Mouse (Mus musculus): Measurements from ENCODE around the gene Dvl3. TPM values are rescaled to one million over a fixed set of nuclear protein-coding genes. Genes with fewer than 3 reads are reported as not detected.
"Not testable (repeated sequence)": the region's sequence is repeated elsewhere in the genome, so short reads cannot be mapped to it uniquely, and the experiment has no call there.

The Dvl3 gene
- polyA plus RNA-seq (2017; shearing (Covaris generic)): 10 to 100 TPM; 10.9 to 19.2 (median 12.4) TPM

DNA sequence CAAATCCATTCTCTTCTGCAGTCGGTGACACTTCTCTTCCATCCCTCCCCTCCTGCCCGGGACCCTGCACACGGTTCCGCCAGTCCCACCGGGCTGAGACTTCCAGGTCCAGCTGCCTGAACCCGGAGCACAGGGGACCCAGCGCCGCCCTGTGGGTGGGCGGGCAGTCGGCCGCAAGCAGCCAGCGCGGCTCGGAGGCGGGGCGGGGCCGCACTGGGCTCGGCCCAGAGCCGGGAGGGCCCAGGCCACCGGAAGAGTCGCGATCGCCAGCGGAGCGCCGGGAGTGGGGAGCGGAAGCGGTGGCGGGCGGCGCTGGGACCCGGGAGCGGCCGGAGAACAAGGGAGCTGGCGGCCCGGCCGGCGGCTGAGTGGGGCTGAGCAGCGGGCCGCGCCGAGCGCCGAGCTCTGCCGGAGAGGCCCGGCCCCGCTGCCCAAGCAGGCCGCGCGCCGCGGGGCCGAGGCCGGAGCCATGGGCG, at the start of gene Dvl3:
Dvl3 (plus strand) TSS at position 257 of the 476 bp plus-strand sequence.
- peak; percentile 69 for ATAC-seq

DNA sequence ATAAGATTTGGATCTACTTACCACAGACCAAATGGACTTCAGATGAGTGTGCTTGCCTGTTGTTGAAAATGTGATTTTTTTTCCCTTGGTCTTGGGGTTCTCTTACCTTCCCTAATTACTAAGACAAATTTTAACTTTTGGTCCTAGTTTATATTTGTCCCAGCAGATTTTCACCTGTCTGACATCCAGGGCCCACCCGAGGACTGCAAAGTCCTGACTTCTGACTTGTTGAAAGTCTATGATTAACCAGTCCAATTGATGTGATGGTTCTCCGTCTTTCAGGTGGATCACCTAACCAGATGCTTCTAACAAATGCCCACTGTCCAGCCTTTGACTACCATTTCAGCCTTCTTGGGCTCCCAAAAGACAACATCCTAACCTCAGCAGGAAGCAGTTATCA, 45.8 kb upstream of the Dvl3 start:
- ATAC-seq: no peak

GRCm38 (mm10) chr16:20471686-20472085, 45.1 kb upstream of the Dvl3 start:
- no peak for ATAC-seq

GRCm38 (mm10) chr16:20473748-20474147, 43.0 kb upstream of the Dvl3 start:
- ATAC-seq: no peak

- ATAC-seq: no peak
Measured at GRCm38 (mm10) chr16:20474211-20474610, 42.6 kb upstream of the Dvl3 start.

- no peak for ATAC-seq
Measured at GRCm38 (mm10) chr16:20474786-20475185, 42.0 kb upstream of the Dvl3 start.

- no peak for ATAC-seq
Measured at GRCm38 (mm10) chr16:20475335-20475734, 41.4 kb upstream of the Dvl3 start.

GRCm38 (mm10) chr16:20476857-20477256, 39.9 kb upstream of the Dvl3 start:
- ATAC-seq: no peak

DNA sequence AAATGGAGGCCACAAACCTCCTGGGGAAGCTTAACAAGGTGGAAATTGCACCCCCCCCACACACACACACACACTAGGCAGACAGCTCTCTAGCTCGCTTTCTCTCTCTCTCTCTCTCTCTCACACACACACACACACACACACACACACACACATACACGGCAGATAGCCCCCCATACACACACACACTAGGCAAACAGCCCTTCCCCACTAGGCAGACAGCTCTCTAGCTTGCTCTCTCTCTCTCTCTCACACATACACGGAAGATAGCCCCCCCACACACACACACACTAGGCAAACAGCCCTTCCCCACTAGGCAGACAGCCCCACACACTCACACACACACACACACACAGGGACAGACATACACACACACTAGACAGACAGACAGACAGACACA, 39.5 kb upstream of the Dvl3 start:
- no peak for ATAC-seq

GRCm38 (mm10) chr16:20478504-20478903, 38.3 kb upstream of the Dvl3 start:
- ATAC-seq: no peak

DNA sequence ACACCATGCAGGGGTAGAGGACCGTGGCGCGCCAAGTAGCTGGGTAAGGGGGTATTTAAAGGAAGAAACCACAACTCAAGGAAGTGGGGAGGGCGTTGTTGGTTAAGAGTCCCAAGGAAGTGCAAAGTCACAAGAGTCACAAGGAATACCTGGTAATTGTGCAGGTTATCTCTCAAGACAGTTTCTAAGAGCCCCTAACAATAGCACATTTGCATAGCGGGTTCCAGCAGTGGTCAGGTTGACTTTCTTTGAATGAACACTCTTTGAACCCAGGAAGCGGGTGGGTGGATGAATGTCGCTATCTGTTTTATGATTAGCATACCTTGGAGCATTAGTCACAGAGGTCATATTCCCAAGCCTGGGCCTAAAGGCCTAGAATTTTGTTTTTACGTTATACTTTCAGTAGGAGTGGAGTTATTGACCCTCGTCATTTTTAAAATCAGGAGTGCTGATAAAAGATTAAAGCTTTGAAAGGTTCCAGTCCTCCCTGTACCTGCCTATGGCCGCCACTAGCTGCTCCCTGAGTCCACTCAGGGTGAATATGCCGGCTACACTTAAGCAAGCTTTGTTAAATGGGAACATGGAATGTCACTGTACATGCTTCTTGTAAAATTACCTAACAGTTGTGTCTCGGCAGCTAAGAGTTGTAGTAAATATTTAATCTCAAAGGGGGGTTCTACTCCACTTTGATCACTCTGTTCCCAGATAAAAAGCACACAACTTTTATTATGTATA, 37.6 kb upstream of the Dvl3 start:
- ATAC-seq: not testable (repeated sequence)

DNA sequence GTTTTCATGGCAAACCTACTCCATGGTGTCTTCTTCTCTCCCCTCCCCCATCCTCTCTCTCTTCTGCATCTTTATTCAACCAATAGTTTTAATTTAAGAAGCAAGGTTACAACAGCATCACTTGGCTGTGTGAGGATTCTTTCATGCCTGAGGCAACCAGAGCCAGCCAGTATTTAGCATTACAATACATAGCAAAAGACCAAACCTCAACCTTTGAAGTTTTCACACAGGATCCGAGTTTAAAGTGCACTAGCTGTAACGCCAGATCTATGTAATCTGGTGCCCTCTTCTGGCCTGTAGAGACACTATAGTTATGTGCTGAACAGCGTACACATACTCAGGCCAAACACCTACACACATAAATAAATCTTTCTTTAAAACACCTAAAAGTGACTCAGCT, 36.7 kb upstream of the Dvl3 start:
- ATAC-seq: no peak

GRCm38 (mm10) chr16:20481746-20482145, 35.0 kb upstream of the Dvl3 start:
- no peak for ATAC-seq

GRCm38 (mm10) chr16:20483716-20484115, 33.1 kb upstream of the Dvl3 start:
- ATAC-seq: not testable (repeated sequence)

DNA sequence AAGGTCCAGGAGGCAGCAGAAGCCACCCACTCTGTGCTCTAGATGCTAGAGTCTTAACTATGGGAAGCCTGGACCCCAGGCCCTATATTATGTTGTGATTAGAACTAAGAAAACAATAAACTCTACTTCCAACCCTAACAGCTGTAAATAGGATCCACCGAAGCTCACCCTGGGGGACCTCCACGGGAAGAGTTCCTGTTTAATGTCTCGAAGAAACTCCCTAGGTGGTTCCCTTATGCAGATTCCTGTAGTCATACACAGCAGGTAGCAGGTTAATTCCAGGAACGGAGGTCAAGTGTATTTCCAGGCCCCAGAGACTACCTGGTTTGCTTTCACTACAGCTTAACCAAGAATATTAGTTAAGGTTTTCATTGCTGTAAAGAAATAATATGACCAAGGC, 31.7 kb upstream of the Dvl3 start:
- no peak for ATAC-seq

GRCm38 (mm10) chr16:20486048-20486447, 30.7 kb upstream of the Dvl3 start:
- ATAC-seq: no peak

GRCm38 (mm10) chr16:20488151-20488550, 28.6 kb upstream of the Dvl3 start:
- ATAC-seq: no peak

- not testable (repeated sequence) for ATAC-seq
Measured at GRCm38 (mm10) chr16:20488751-20489150, 28.0 kb upstream of the Dvl3 start.

DNA sequence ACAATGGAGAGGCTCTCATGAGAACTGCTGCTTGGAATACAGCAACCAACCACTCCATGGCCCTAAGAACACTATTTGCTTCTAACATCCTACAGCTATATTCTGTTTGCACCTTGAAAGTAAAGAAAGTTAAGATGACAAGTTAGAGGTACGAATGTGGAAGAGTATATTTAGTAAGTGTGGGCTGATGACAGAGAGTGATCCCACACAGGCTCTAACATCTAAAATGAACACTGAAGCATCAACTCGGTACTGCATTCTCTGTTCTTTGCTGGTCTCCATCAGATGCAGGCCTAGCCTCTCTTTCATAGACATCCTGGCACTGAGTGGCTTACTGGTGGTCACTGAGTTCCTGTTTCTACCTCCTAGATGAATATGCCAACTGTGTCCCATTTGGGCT, 27.5 kb upstream of the Dvl3 start:
- no peak for ATAC-seq

- no peak for ATAC-seq
Measured at GRCm38 (mm10) chr16:20490581-20490980, 26.2 kb upstream of the Dvl3 start.

GRCm38 (mm10) chr16:20491301-20491700, 25.5 kb upstream of the Dvl3 start:
- no peak for ATAC-seq

- ATAC-seq: no peak
Measured at GRCm38 (mm10) chr16:20493452-20493851, 23.3 kb upstream of the Dvl3 start.

- peak; percentile 78 for ATAC-seq
Measured at GRCm38 (mm10) chr16:20496671-20497600, 19.8 kb upstream of the Dvl3 start.
